Mouse (Mus musculus) kidney, embryonic 15.5 days (tissue): Measurements from ENCODE around the gene Birc2. TPM values are rescaled to one million over a fixed set of nuclear protein-coding genes. Genes with fewer than 3 reads are reported as not detected.

ENCODE experiments used
- ATAC-seq: fragments of 200-750 bp; cut with Nextera tagmentation; replicated peaks from 2 replicates; pipeline ENCODE4 v1.8.0; 2017; ENCODE audit warnings: moderate TSS enrichment; ENCODE audit not compliant: low FRiP score
- H3K27ac ChIP-seq: fragments of 300-500 bp; sonication (generic); 2 replicates; pipeline ENCODE4 v1.5.1; 2015; ENCODE audit warnings: mild to moderate bottlenecking, inconsistent platforms
- H3K27me3 ChIP-seq: fragments of 300-500 bp; sonication (generic); 2 replicates; pipeline ENCODE4 v1.6.1; 2015; ENCODE audit warnings: inconsistent platforms
- H3K36me3 ChIP-seq: fragments of 300-500 bp; sonication (generic); 2 replicates; pipeline ENCODE4 v1.6.1; 2015; ENCODE audit warnings: inconsistent platforms
- H3K4me1 ChIP-seq: fragments of 300-500 bp; sonication (generic); 2 replicates; pipeline ENCODE4 v1.6.1; 2015; ENCODE audit warnings: inconsistent platforms
- H3K4me2 ChIP-seq: fragments of 300-500 bp; sonication (generic); 2 replicates; pipeline ENCODE4 v1.6.1; 2015; ENCODE audit warnings: moderate library complexity, mild to moderate bottlenecking, inconsistent platforms
- H3K4me3 ChIP-seq: fragments of 300-500 bp; sonication (generic); replicated peaks from 2 replicates; pipeline ENCODE4 v1.5.1; 2015; ENCODE audit warnings: mild to moderate bottlenecking, inconsistent platforms
- H3K9ac ChIP-seq: fragments of 300-500 bp; sonication (generic); 2 replicates; pipeline ENCODE4 v1.6.1; 2015; ENCODE audit warnings: mild to moderate bottlenecking, inconsistent platforms
- H3K9me3 ChIP-seq: fragments of 300-500 bp; sonication (generic); replicated peaks from 2 replicates; pipeline ENCODE4 v1.6.1; 2016; ENCODE audit warnings: inconsistent platforms
- WGBS: fragments of 180-500 bp; shearing (Covaris S2); methylation state at CpG from one replicate; pipeline ENCODE4 v1.1.7; 2015; ENCODE audit warnings: mixed read lengths; 5-methylcytosine and 5-hydroxymethylcytosine counted together
- polyA plus RNA-seq: library from polyadenylated mRNA; unstranded; fragments of >200 nt; fragmentation: Nextera tagmentation; extraction: Ambion mirVana; gene quantifications from 2 replicates; pipeline ENCODE4 v1.2.1, GENCODE M21; 2015

Birc2 gene
- polyA plus RNA-seq, 1 experiment from 2014 or later, result 35.6 TPM

DNA sequence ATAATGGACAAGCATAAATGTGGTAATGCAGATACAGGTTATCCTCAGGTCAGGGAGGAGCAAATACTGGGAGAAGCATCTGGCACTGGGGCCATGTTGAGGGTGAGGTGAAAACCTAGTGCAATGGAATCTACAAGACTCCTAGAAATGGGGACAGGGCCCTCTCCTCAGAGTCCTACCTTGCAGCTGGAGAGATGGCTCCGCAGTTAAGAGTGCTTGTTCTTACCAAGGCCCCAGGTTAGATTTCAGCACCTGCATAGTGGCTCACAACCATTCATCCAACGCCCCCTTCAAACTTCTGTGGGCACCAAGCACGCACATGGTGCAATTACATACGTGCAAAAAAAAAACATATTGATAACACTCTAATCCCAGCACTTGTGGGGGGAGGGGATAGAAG lies 57.1 kb downstream of the Birc2 start:
- Histone ChIP-seq H3K4me1 (peaks cover 7% of the 10 kb centered on the region), H3K27me3 (no peaks in the 10 kb centered on the region), H3K27ac (no peak overlapping the region), H3K4me2 (no peak overlapping the region), H3K9me3 (no peaks in the 10 kb centered on the region), H3K4me3 (no peak overlapping the region), H3K36me3 (peaks cover 30% of the 10 kb centered on the region), H3K9ac (no peak overlapping the region)
- WGBS, result 95% methylated on average over 4 of the region's 4 CpGs
- ATAC-seq, result no peak

DNA sequence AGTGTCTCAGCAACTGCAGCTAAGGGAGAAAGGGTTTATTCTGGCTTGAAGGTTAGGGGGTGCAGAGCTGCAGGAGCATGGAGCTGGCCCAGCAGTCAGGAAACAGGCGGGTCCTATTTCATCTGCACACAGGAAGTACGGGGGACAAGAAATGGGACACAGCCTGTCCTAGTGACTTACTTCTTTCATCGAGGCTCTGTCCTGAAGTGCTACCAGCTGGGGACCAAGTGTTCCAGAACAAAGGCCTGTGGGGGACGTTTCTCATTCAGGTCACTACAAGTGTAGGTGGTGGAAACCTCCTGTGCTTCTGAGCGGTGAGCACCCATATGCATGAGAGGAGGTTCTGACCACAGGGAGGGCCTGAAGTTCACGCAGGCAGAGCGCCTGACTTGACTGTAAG lies 58.1 kb downstream of the Birc2 start:
- H3K27ac ChIP-seq, result no peak overlapping the region
- no peak overlapping the region for H3K4me3 ChIP-seq
- H3K4me1 ChIP-seq, result peaks cover under 1% of the 10 kb centered on the region; the same call in 1 of the 2 replicates
- H3K9ac ChIP-seq, result no peak overlapping the region
- 72% methylated on average over 7 of the region's 7 CpGs for WGBS
- peaks cover 35% of the 10 kb centered on the region for H3K36me3 ChIP-seq
- ATAC-seq, result no peak
- no peaks in the 10 kb centered on the region for H3K27me3 ChIP-seq
- no peak overlapping the region for H3K4me2 ChIP-seq
- H3K9me3 ChIP-seq, result no peaks in the 10 kb centered on the region

DNA sequence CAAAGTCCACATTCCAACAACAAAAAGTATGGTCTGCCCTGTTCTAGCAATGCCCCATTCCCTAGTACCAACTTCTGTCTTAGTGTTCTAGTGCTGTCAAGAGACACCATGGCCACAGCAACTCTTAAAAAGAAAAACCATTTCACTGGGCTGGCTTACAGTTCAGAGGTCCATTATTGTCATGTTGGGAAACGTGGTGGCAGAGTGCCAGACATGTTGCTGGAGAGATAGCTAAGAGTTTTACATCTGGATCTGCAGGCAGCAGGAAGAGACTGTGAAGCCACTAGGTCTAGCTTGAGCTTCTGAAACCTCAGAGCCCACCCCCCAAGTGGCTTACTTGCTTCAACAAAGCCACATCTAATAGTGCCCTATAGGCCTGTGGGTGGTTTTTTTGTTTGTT lies 59.2 kb downstream of the Birc2 start:
- Histone ChIP-seq H3K4me1 (no peaks in the 10 kb centered on the region), H3K36me3 (peaks cover 43% of the 10 kb centered on the region), H3K4me3 (no peak overlapping the region), H3K9me3 (no peaks in the 10 kb centered on the region), H3K27ac (no peak overlapping the region), H3K4me2 (no peak overlapping the region), H3K27me3 (no peaks in the 10 kb centered on the region), H3K9ac (no peak overlapping the region)
- WGBS, result 79% methylated on average over 1 of the region's 1 CpGs
- no peak for ATAC-seq

DNA sequence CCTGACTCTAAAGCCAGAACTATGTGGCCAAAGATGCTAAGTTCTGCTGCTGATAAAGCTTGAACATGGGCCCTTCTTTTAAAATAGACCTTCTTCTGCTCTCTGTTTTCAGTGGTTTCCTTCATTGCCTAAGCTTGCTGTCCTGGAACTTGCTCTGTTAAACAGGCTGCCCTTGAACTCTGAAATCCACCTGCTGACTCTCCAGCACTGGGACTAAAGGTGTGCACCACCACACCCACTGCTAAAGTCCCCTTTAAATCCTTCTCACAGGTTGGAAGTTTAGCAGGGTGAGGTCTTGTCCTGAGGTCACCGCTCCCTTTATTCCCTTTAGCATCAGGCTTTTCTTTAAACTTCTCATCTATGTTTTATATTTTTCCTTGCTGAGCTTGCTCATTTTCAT lies 59.9 kb downstream of the Birc2 start:
- Histone ChIP-seq H3K9me3 (no peaks in the 10 kb centered on the region), H3K4me3 (no peak overlapping the region), H3K4me2 (no peak overlapping the region), H3K27ac (no peak overlapping the region), H3K27me3 (no peaks in the 10 kb centered on the region), H3K4me1 (no peaks in the 10 kb centered on the region), H3K36me3 (peaks cover 42% of the 10 kb centered on the region), H3K9ac (no peak overlapping the region)
- 98% methylated on average over 1 of the region's 1 CpGs for WGBS
- ATAC-seq, result no peak

DNA sequence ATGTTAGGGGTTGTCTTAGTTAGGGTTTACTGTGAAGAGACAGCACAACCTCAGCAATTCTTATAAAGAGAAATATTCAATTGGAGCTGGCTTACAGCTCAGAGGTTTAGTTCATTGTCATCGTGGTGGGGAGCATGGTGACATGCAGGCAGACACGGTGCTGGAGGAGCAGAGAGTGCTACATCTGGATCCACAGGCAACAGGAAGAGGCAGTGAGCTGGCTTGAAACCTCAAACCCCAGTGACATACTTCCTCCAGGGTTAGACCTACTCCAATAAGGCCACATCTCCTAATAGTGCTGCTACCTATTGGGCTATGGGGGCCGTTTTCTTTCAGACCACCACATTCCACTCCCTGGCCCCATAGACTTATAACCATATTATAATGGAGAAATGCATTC lies 60.9 kb downstream of the Birc2 start:
- H3K4me1 ChIP-seq, result no peaks in the 10 kb centered on the region
- no peak overlapping the region for H3K27ac ChIP-seq
- no peak overlapping the region for H3K9ac ChIP-seq
- no peak overlapping the region for H3K4me3 ChIP-seq
- H3K9me3 ChIP-seq, result no peaks in the 10 kb centered on the region
- ATAC-seq, result no peak
- peaks cover 40% of the 10 kb centered on the region for H3K36me3 ChIP-seq
- 91% methylated on average over 3 of the region's 3 CpGs for WGBS
- H3K27me3 ChIP-seq, result no peaks in the 10 kb centered on the region
- H3K4me2 ChIP-seq, result no peak overlapping the region

DNA sequence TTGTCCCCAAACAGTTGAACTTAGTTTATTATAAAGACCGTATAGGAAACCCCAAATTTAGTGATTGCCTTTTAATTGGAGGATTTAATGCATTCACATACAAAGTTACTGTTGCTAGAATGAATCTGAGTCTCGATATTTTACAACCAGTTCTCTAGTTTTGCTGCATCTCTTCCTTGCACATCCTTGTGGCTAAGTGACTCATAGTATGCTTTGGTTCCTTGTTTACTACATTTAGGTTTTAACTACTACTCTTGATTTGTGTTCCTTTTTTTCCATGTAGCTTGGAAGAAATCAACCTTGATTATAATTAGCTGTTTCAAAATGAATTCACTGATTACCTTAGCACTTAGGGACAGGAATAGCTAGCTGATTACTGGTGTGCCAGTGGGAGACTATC lies 61.9 kb downstream of the Birc2 start:
- H3K9me3 ChIP-seq, result no peaks in the 10 kb centered on the region
- no peaks in the 10 kb centered on the region for H3K27me3 ChIP-seq
- ATAC-seq, result no peak
- H3K36me3 ChIP-seq, result peaks cover 49% of the 10 kb centered on the region
- H3K4me2 ChIP-seq, result no peak overlapping the region
- H3K4me3 ChIP-seq, result no peak overlapping the region
- no peak overlapping the region for H3K9ac ChIP-seq
- H3K4me1 ChIP-seq, result no peaks in the 10 kb centered on the region
- WGBS, result 90% methylated on average over 2 of the region's 2 CpGs
- no peak overlapping the region for H3K27ac ChIP-seq

DNA sequence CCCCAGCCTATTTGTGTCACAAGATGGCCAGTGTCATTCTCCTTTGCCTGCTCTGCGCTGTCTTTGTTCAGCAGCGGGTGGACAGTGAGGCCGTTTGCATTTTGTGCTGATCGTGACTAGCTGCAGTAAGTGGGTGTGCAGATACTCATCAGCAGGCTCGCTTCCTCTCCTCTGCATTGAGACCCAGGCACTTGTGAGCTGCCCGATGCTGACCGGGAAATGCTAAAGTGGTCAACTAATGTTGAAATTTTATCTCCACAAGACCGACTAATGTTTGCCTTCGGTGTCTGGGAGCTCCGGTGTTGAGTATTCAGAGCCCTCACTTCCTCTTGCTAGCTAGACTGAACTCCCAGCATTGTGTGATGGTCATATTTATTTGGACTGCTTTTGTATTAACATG lies 62.3 kb downstream of the Birc2 start:
- H3K36me3 ChIP-seq, result peaks cover 54% of the 10 kb centered on the region
- no peaks in the 10 kb centered on the region for H3K27me3 ChIP-seq
- H3K9ac ChIP-seq, result no peak overlapping the region
- H3K4me1 ChIP-seq, result no peaks in the 10 kb centered on the region
- no peak for ATAC-seq
- no peaks in the 10 kb centered on the region for H3K9me3 ChIP-seq
- H3K27ac ChIP-seq, result no peak overlapping the region
- no peak overlapping the region for H3K4me3 ChIP-seq
- no peak overlapping the region for H3K4me2 ChIP-seq
- 81% methylated on average over 10 of the region's 10 CpGs for WGBS

DNA sequence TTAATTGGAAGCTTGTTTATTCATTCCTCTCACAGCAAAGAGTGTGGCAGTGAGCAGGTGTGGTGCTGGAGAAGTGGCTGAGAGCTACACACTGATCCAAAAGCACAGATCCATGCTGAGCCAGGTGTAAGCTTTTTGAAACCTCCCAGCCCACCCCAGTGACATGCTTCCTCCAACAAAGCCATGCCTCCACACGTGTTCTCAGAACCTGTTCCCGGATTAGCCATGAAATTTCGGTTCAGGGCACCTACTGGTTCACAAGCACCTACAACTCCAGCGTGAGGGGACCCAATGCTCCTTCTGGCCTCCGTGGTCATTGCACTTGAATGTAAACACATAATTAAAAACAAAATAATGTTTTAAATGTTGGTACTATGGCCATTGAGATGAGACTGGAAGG lies 63.2 kb downstream of the Birc2 start:
- 95% methylated on average over 5 of the region's 5 CpGs for WGBS
- peaks cover 55% of the 10 kb centered on the region for H3K36me3 ChIP-seq
- no peak for ATAC-seq

DNA sequence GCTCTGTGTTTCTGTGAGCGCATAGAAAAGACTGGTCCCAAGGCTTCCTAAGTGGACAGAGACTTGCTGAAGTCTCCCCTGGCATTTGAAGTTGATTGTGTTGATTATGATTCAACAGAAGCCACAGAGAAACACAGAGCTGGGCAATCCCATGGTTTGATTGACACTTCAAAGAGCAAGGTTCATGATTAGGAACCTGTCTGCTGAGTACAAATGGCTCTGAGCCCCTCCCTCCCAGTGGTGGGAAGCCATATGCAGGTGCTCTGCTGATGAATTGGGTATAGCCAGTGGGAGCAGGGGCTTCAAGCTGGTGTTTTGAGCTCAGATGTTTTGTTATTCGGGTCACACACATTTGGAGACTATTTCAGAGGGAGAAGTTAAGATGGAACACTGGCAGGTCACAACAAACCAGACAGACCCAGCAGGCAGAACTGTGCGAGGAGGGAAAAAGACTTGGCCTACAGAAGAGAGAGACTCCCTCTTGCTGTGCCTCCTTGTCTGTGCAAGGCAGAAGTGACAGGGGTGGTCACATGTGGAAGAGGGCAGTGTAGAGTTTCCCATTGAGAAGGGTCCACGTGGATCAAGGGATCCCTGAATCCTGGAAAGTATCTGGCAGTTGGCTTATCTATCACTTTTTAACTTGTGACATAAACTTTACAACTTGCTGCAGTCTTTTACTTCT lies 64.0 kb downstream of the Birc2 start:
- no peak overlapping the region for H3K4me3 ChIP-seq
- WGBS, result 76% methylated on average over 4 of the region's 4 CpGs
- no peaks in the 10 kb centered on the region for H3K9me3 ChIP-seq
- H3K4me1 ChIP-seq, result 0 out of 2 replicates have a peak, but pooled peaks cover under 1% of the 10 kb centered on the region
- ATAC-seq, result no peak
- no peak overlapping the region for H3K4me2 ChIP-seq
- H3K27me3 ChIP-seq, result no peaks in the 10 kb centered on the region
- H3K27ac ChIP-seq, result no peak overlapping the region
- H3K9ac ChIP-seq, result no peak overlapping the region
- peaks cover 60% of the 10 kb centered on the region for H3K36me3 ChIP-seq

More for the DNA sequence above, 63.2 kb downstream of the Birc2 start:
- Histone ChIP-seq H3K27me3 (no peaks in the 10 kb centered on the region), H3K9me3 (no peaks in the 10 kb centered on the region), H3K4me1 (no peaks in the 10 kb centered on the region), H3K27ac (no peak overlapping the region), H3K4me3 (no peak overlapping the region), H3K4me2 (no peak overlapping the region), H3K9ac (no peak overlapping the region)

DNA sequence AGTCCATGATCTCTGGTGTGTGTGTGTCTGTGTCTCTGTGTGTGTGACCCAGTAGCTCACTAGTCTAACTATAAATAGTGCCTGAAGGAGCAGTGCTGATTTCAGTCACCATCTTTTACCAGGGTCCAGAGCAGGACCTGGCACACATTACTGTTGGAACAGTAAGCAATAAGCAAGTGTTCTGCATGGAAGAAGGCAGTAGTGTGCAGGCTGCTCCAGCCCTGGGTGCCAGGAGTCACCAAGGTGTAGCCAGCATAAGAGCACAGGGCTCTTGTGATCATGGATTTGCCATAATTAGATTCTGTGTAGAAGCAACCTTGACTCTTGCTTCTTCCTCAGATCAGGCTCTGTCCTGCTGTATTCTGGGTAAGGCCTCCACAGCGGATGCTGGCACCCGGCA lies 64.5 kb downstream of the Birc2 start:
- WGBS, result 87% methylated on average over 2 of the region's 2 CpGs
- ATAC-seq, result no peak
- peaks cover 60% of the 10 kb centered on the region for H3K36me3 ChIP-seq
- no peak overlapping the region for H3K27ac ChIP-seq
- H3K9me3 ChIP-seq, result no peaks in the 10 kb centered on the region
- H3K27me3 ChIP-seq, result no peaks in the 10 kb centered on the region
- H3K9ac ChIP-seq, result no peak overlapping the region
- no peak overlapping the region for H3K4me3 ChIP-seq
- H3K4me2 ChIP-seq, result no peak overlapping the region
- H3K4me1 ChIP-seq, result peaks cover 6% of the 10 kb centered on the region; the same call in 1 of the 2 replicates

DNA sequence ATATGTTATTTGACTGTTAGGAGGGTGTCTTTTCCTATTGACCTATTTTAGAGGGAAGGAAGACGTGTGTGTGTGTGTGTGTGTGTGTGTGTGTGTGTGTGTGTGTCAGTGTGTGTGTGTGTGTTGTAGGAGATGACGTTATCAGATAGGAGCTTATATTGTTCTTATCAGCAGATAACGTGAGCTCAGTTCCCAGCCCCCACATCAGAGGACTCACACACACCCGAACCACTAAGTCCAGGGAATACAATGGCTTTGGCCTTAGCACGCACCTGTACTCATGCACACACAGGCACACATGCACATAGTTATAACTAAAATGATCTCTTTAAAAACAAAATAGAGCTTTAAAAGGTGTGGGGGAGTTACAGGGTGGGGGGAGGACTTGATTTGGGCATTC lies 67.4 kb downstream of the Birc2 start:
- no peak overlapping the region for H3K4me2 ChIP-seq
- no peaks in the 10 kb centered on the region for H3K27me3 ChIP-seq
- no peak overlapping the region for H3K9ac ChIP-seq
- no peak for ATAC-seq
- no peak overlapping the region for H3K4me3 ChIP-seq
- no peaks in the 10 kb centered on the region for H3K9me3 ChIP-seq
- no peak overlapping the region for H3K27ac ChIP-seq
- peaks cover 51% of the 10 kb centered on the region for H3K36me3 ChIP-seq
- H3K4me1 ChIP-seq, result peaks cover 21% of the 10 kb centered on the region
- 83% methylated on average over 5 of the region's 5 CpGs for WGBS

DNA sequence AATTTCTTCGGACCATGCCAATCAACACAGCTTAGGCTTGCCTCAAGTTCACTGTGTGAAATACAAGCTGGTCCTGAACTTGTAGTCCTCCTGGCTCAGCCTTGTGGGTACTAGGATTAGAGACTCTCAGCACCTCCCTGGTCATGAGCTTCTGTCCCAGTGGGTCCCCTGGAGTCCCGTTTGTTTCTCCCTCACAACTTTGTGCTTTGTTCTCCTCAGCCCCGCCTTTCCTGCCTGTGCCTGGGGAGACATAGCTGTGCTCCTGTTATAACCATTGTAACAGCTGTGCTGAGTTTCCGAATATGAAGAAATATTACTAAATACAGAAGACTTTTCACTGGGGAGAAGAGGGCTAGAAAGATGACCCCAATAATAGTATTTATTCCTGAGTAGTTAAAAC lies 67.8 kb downstream of the Birc2 start:
- no peak for ATAC-seq
- WGBS, result 75% methylated on average over 4 of the region's 4 CpGs
- Histone ChIP-seq H3K9me3 (no peaks in the 10 kb centered on the region), H3K9ac (no peak overlapping the region), H3K36me3 (peaks cover 48% of the 10 kb centered on the region), H3K4me1 (peaks cover 21% of the 10 kb centered on the region), H3K4me3 (no peak overlapping the region), H3K4me2 (no peak overlapping the region), H3K27me3 (no peaks in the 10 kb centered on the region), H3K27ac (no peak overlapping the region)
